Mouse (Mus musculus) bone marrow macrophage, adult 2 months (primary cell): ENCODE measurements around the gene Catsperg1.

ENCODE experiments used
- CTCF ChIP-seq: IDR thresholded peaks from 2 replicates; pipeline ENCODE4 v1.5.1; 2012; ENCODE audit warnings: low read depth, mild to moderate bottlenecking, low read length, moderate library complexity
- POLR2A ChIP-seq: IDR thresholded peaks from 2 replicates; pipeline ENCODE4 v1.6.1; 2012; ENCODE audit warnings: mild to moderate bottlenecking, low read depth, low read length, borderline replicate concordance

GRCm38 (mm10) chr7:29247314-29247700, 33.5 kb upstream of the Catsperg1 start:
- no peak for TF ChIP-seq POLR2A
- peak; percentile 95 for TF ChIP-seq CTCF
